Mouse (Mus musculus): ENCODE data around the gene Msh2.
A peak's percentile ranks its signal among the peaks of the same experiment; 100 is the strongest.
"Not testable (repeated sequence)": the region's sequence is repeated elsewhere in the genome, so short reads cannot be mapped to it uniquely, and the experiment has no call there.

The Msh2 gene

DNA sequence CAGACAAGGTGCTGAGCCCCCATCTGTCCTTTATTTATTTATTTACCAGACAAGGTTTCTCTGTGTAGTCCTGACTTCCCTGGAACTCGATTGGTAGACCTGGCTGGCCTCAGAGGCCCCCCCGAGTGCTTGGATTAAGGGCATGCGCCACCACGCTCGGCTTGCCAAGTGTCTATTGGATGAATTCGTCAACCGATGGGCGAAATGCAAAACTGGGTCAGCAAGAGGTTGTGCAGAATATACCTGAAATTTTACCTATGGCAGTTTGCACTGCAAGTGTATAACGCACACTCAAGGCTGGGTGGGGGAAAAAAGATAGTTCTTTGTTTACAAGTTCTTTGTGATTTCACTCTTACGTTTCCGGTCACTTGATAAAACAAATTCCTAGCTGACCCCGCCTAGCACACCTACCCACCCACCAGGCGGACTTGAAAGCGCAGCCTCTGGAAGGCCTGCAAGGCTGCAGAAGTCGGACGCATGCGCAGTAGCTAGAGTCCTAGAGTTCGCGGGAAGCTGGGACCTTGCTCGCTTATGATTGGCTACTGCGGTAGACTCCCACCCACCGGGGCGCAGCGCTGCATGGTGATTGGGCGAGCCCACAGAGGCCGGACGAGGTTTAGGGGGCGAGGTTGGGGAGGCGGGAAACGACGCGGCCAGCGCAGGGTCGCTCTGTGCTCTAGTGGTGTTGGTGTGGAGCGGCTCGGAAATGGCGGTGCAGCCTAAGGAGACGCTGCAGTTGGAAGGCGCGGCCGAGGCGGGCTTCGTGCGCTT, at the start of gene Msh2:
TSS of gene Msh2 (plus strand) at position 441 of the 771 bp plus-strand sequence.
- peak; percentile 91 to 97 for DNase-seq (ENCODE audit: low spot score in 2 of 2)

DNA sequence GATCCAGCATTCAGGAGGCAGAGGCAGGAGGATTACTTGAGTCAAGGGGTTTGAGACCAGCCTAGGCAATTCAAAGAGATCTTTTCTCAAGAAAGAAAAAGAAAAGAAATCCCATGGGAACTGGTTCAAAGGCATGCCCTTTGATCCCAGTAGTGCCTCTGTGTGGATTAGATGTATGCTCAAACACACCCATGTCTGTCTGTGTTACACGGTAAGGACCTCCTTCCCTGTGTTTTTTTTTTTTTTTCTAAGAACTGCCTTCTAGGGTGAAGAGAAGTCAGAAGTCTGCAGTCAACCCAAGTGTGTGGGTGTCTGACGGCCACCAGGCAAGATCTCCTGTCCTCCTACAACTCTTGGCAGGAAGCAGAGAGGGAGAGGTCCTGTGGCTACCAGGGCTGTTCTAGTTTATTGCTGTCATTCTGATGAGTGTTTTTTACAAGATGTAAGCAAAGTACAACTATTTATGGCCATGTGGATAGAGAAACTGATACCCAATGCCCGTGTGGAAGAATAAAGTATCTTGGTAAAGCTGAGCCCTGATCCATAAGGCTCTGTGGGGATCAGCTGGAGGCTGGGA, 46.5 kb upstream of the Msh2 start:
- no peak for DNase-seq (ENCODE audit: low spot score in 2 of 2)

DNA sequence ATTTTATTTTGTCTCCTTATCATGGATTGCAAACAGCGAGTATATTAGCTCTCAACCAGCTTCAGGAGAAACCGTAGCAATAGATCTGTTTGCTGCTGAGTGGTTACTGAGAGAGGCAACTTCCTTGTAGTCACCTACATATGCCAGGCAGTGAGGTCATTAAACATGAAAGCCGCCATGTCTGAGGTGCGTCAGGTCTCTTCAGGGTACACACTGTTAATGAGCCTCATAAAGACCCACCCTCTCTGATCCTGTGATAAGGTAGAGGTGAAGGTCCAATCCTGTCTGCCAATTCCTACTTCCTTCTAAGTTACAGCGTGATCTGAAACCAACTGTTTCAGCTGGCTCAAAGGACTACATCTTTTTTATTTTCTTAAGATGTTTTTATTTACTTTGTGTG, 44.0 kb upstream of the Msh2 start:
- no peak for DNase-seq (ENCODE audit: low spot score in 2 of 2)

DNA sequence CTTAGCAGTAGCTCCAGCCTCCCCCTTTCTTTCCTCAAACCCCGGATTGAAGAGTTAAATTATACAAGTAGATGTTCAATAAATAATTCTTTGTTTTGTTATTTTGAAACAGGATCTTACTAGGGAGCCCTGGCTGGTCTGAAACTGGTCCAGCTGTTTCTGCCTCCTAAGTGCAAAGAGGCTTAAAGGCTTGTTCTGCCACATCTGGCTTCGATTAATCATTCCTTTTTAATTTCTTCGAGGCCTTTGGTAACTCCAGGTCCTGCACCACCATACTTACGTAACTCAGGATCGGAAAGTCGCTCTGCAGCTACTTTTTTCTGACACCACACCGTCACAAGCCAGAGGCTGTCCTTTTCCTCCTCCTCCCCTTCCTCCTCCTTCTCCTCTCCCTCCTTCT, 43.4 kb upstream of the Msh2 start:
- DNase-seq (ENCODE audit: low spot score in 2 of 2), result no peak

DNA sequence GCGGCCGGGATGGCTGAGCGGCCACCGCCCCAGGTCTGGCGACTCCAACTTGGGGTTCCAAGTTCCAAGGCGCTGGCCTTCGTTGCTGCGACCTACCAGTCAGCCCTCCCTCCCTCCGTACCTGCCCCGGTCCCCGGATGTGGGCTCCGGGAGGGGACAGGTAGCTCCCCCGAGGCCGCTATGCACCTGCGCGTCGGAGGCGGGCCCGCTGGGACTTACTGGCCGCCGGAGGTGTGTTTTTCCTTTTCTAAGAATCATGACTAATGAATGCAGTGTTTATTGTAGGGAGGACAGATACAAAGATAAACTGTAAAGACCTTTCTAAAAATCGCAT, 35.1 kb upstream of the Msh2 start:
- peak in 1 of 2 experiments; percentile 61 for DNase-seq (ENCODE audit: low spot score in 2 of 2)

DNA sequence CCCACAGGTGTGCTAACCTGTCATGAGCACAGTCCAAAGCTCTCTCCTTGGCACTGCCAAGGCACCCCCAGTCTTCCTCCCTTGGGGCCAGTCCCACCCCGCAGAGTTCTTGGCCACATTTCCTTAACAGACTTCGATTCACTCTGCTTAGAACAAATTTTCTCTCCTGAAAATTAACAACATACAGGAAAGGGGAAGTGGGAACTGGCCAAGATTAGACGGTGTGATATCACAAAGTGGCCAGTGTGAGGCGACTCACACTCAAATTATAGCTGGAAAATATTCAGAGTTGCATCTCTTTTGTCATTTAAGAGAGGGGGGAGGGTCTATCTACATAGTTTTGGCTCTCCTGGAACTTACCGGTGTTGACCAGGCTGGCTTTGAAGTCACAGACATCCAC, 32.9 kb upstream of the Msh2 start:
- no peak for DNase-seq (ENCODE audit: low spot score in 2 of 2)

DNA sequence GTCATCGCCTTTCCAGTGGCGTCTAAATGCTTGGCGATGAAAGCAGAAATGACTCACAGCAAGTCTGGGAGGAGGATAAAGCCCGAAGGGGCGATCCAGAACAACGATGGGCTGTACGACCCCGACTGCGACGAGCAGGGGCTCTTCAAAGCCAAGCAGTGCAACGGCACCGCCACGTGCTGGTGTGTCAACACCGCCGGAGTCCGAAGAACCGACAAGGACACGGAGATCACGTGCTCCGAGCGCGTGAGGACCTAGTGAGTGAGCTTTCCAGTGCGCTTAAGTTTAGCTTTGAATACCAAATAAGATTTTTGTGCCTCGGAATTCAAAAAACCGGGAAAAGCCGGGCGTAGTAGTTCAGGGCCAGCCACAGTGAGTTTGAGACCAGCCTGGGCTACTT, 31.9 kb upstream of the Msh2 start:
- no peak for DNase-seq (ENCODE audit: low spot score in 2 of 2)

DNA sequence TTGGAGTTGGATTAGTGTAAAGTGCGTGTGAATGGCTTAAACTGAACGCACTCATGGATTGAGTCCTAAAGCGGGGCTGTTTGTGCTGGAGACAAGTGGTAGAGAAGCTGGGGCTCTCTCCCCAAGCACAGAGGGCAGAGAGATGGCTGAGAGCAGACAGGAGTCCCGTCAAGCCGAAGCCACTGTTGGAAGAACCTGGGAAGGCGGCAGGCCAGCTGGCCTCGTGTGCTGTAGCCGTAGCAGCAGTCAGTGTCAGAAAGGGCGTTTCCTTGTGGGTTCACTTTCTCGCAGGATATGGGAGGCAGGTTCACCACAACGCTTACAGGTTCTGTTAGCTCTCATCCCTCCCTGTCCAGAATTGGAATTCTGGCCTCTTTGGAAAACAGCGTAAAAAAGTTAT, 31.1 kb upstream of the Msh2 start:
- no peak for DNase-seq (ENCODE audit: low spot score in 2 of 2)

DNA sequence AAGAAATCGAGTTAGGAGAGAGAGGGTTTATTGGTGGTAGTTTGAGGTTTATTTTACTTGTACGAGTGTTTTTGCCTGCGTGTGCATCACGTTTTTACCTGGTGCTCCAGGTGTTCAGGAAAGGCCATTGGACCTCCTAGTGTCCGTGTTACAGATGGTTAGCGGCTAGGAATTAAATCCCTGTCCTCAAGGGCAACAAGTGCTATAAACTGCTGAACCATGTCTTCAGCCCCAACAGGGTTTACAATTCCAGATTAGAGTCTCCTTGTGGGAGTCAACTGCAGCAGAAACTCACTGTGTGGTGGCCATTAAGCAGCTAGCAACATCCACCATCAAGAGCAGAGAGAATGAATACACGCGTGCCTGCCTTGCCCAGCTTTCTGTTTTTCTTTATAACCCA, 29.4 kb upstream of the Msh2 start:
- DNase-seq (ENCODE audit: low spot score in 2 of 2), result no peak

DNA sequence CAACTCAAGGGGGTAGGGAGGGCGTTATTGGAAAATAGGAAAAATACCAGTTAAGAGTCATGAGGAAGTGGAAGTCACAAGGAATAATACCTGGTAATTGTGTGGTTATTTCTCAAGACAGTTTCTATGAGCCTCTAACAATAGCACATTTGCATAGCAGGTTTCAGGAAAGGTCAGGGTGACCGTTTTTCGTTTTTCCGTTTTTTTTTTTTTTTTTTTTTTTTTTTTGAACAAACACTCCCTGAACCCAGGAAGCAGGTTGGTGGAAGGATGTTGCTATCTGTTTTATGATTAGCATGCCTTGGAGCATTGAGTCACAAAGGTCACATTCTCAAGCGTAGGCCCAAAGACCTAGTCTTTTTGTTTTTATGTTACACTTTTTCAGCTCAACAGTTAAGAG, 16.5 kb upstream of the Msh2 start:
- DNase-seq (ENCODE audit: low spot score in 2 of 2), result not testable (repeated sequence)

DNA sequence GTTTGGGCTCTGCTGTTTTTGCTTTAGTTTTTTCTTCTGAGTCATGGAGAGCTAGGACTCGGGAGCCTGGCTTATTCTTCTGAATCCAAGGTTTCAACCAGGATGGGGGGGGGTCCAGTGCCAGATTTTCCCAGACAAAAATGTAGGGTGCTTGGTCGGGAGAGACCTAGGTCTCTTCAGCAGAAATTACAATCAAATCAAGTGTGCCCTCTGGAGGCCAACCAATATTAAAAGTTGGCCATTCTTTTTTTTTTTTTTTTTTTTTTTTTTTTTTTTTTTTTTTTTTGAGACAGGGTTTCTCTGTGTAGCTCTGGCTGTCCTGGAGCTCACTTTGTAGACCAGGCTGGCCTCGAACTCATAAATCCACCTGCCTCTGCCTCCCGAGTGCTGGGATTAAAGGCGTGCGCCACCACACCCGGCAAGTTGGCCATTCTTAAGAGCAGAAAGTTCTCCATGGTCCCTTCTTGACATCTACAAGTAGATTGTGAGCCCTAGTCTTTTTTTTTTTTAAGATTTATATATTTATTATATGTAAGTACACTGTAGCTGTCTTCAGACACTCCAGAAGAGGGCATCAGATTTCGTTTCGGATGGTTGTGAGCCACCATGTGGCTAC, 10.1 kb upstream of the Msh2 start:
- DNase-seq (ENCODE audit: low spot score in 2 of 2), result not testable (repeated sequence)

DNA sequence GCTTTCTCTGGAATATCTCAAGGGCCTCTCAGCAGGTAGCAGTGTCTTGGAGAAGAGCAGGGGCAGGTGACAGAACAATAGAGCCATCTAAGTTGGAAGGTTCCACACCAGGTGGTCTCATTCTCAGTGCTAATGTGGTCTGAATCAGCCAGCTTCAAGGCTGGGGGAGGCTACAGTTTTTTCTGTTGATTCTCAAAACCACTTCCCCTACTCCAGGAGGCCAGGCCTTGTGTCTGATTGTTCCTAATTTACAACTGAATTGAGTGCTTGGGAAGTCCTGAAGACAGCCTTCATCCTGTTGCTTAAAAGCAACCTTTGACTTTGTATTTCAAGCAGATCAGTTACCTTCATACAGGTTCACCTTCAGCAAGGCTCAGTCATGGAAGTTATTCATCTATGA, 7.9 kb upstream of the Msh2 start:
- no peak for DNase-seq (ENCODE audit: low spot score in 2 of 2)

DNA sequence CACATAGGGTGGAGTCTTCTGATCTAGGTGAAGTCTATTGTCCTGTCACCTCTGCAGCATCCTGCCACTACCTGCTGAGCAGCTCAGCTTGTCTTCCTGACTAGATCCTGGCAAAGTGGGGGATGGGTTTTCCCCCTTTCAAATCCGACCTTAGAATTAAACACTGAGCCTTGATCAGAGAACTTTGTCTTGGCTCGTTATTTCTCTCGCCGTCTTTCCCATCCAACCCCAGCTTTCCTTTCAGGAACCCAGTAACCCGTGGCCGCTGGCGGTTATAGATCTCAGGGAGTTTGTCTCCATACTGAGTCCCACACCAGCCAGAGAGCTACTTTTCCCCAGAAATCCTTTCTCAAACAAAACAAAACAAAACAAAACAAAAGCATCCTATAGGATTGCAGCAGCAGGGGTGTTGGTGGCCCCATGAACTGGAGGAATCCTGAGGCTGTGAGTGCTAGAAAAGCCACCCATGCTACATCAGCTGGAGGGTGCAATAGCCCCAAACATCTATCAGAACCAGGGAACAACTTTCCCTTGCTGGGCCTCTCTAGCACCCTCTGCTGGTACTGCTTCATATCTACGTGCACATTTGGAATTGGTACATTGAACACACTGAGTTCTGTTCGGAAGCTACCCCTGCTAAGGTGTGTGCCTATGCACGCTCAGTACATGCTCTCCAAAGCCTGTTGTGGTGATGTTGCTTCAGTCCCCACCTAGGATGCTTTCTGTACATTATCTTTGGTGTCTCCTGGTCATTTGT, 6.9 kb upstream of the Msh2 start:
- DNase-seq (ENCODE audit: low spot score in 2 of 2), result peak; percentile 22 to 26

DNA sequence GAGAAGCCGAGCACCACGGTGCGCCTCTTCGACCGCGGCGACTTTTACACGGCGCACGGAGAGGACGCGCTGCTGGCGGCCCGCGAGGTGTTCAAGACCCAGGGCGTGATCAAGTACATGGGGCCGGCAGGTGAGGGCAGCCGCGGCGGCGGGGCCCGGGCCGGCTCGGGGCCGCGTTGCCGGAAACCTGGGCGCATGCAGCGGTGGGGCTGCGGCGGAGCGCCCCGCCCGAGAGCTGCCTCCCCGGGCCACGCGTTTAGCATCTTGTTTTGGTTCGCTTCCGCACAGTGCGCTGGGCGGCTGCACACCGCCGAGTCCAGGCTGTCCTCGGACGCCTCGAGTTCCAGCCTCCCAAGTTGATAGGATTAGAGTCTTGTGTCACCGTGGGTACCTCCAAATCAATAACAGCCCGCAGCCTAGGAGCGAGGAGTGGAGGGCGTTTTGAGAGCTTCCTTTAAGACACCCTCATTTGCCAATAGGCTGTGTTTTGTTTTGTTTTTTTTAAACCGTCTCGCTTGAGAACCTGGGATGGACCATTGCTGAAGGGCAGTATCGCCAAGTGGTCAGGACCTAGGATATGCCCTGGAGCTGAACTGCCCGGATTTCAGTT, 652 bp downstream of the Msh2 start:
- peak in 1 of 2 experiments; percentile 26 for DNase-seq (ENCODE audit: low spot score in 2 of 2)

DNA sequence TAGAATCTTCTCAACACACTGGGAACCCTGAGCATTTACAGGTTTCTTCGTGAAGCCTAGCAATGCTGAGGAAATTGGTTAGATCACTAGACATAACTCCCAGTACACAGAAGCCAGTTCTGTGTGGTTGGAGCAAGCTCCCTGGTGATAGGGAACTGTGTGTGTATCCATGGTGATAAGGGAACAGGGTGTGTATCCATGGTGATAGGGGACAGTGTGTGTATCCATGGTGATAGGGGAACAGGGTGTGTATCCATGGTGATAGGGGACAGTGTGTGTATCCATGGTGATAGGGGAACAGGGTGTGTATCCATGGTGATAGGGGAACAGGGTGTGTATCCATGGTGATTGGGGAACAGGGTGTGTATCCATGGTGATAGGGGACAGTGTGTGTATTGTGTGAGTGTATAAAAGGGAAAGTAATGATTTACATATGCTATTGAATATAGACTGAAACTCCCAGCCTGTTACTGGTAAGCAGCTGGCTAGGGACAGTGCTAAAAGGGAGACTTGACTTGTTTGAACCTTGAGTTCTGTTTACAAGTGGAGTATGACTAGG, 4.9 kb downstream of the Msh2 start:
- not testable (repeated sequence) for DNase-seq (ENCODE audit: low spot score in 2 of 2)

DNA sequence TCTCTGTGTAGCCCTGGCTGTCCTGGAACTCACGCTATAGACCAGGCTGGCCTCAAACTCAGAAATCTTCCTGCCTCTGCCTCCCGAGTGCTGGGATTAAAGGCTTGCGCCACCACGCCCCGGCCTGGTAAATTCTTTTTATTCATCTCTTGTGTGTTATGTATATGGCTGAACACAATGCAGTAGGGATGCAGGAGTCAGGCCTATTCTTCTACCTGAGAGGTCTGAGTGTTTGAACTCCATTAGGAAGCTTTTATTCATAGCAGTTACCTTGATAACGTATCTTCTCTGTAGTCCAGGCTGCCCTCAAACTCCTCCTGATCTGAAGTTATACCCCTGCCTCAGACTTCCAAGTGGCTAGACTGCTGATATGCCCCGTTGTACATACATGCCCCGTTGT, 5.5 kb downstream of the Msh2 start:
- no peak for DNase-seq (ENCODE audit: low spot score in 2 of 2)

DNA sequence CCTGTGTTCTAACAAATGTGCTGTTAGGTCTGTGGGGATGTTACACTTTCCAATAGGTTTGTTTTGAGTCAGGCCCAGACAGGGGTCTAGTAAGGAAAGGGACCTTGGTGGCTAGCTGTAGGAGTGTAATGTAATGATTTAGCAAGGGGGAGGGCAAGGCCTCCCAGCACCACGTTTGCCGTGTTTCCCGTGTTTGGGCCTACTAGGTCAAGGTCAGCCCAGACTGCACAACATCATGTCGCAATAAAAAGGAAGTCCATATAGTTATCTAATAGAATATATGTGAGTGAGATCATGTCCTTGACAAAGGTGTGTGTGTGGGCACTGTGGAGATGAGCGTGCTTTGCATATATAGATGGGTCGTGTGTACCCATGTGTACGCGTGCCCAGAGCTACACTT, 17.1 kb downstream of the Msh2 start:
- no peak for DNase-seq (ENCODE audit: low spot score in 2 of 2)

DNA sequence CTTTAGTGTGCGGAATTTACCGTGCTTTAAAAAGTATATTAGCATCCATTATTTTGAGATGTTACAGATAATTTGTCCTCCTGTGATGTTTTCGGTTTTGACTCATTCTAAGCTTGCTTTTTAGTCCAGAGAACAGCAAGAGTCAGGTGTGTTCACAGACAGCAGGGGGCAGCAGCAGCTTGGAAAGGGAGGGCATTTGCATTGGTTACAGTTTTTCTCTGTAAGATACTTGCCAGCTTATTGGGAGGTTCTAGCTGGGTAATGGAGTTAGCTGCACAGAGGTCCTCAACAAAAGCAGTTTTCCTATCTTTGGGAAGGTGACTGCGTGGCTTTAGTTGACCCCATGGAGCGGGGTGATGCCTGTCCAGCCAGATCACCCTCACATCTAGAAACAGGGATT, 19.8 kb downstream of the Msh2 start:
- DNase-seq (ENCODE audit: low spot score in 2 of 2), result peak; percentile 21 to 38

DNA sequence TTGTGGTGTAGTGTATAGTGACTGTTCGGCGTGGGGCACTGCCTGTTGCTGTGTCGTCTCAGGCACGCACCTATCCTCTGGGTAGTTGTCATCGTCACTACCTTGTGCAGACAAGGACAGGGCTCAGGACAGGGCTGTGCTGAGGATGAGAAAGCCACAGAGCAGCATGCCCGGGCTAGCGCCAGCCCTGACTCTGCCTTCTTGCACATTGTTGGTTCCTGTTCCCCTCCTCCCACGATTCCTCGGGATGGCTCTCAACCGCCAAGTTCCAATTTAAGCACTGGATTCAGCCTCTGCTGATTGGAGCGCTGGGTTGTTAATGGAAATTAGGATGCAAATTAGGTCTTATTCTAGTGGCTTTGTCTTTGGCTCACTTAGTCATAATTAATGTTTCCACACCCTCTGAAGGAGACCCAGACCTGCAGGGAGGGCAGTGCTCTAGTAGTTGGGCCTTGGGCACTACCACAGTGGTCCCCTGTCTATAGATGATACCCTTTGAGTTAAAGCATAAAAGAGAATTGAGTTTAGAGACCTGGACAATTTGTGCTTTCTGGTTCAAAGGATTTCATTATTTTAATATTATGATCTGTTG, 23.8 kb downstream of the Msh2 start:
- no peak for DNase-seq (ENCODE audit: low spot score in 2 of 2)

DNA sequence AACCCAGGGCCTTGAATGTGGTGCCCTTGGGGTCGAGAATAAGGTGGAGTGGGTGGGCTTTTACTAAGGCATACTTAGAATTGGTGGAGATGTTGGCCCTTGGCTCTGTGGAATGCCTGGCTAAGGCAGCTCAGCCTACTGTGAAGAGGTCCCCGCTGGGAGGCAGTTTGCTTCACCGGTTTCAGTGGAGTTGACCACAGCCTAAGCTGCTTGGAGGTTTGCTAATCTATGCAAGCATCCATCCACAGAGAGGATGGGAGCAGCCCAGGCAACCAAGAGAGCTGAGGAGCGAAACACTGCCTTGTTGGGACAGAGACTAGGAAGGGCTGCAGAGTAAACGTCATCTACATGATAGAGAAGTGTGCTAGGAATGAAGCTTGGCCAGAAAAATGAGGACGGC, 24.7 kb downstream of the Msh2 start:
- DNase-seq (ENCODE audit: low spot score in 2 of 2), result no peak

DNA sequence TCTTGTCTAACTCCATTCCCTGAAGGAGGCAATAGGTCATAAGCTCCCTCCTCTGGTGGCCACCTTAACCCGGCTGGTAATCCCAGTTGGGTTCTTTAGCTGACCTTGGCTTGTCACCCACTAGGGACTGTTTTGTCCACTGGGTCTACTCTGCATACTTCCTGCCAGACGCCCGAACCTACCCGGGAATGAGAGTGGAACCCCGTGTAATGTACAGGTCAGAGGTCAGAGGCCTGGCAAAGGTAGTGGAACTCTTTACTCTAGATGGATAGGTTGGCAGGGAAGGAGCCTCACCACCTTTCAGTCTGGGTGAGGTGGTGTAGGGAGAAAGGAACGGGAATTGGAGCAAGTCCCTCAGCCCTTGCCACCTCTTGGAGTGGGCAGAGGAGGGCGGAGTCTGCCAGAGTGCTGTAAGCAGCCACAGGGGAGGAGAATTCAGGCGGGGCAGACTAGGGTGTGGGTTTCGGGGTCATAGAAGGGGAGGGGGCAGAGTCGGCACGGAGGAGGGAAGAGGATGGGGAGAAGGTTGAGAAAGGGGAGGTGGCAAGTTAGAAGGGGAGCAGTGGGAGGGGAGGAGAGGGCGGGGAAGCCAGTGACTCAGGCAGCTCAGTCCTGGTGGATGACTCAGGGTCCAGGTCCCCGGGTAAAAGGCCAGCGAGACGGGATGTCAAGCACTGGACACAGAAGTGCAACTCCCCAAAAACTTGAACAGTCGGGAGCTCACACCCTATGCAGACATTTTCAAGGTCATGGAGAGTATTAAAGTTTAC, 27.1 kb downstream of the Msh2 start:
- DNase-seq (ENCODE audit: low spot score in 2 of 2), result no peak
